Mouse (Mus musculus) intestine, embryonic 16.5 days (tissue): ENCODE data around the gene Gprc5b. TPM values are rescaled to one million over a fixed set of nuclear protein-coding genes. Genes with fewer than 3 reads are reported as not detected.
A peak's percentile ranks its signal among the peaks of the same experiment; 100 is the strongest.

Experiments used
- ATAC-seq: fragments of 200-750 bp; cut with Nextera tagmentation; 2 replicates; pipeline ENCODE4 v1.8.0; 2017; ENCODE audit warnings: moderate TSS enrichment, moderate library complexity
- H3K27ac ChIP-seq: fragments of 300-500 bp; sonication (generic); 2 replicates; pipeline ENCODE4 v1.5.1; 2014; ENCODE audit warnings: mild to moderate bottlenecking, low read length
- H3K27me3 ChIP-seq: fragments of 300-500 bp; sonication (generic); replicated peaks from 2 replicates; pipeline ENCODE4 v1.6.1; 2014; ENCODE audit warnings: low read length, control low read depth, mixed read lengths; ENCODE audit not compliant: control insufficient read depth, insufficient read depth
- H3K36me3 ChIP-seq: fragments of 300-500 bp; sonication (generic); 2 replicates; pipeline ENCODE4 v1.6.1; 2014; ENCODE audit warnings: low read length, control low read depth; ENCODE audit not compliant: control insufficient read depth, insufficient read depth
- H3K4me1 ChIP-seq: fragments of 300-500 bp; sonication (generic); 2 replicates; pipeline ENCODE4 v1.6.1; 2014; ENCODE audit warnings: low read length, control low read depth, mixed read lengths; ENCODE audit not compliant: control insufficient read depth, insufficient read depth
- H3K4me2 ChIP-seq: fragments of 300-500 bp; sonication (generic); 2 replicates; pipeline ENCODE4 v1.6.1; 2014; ENCODE audit warnings: low read depth, low read length, control low read depth
- H3K4me3 ChIP-seq: fragments of 300-500 bp; sonication (generic); 2 replicates; pipeline ENCODE4 v1.5.1; 2014; ENCODE audit warnings: mild to moderate bottlenecking, low read length
- H3K9ac ChIP-seq: fragments of 300-500 bp; sonication (generic); 2 replicates; pipeline ENCODE4 v1.6.1; 2014; ENCODE audit warnings: low read depth, low read length
- H3K9me3 ChIP-seq: fragments of 300-500 bp; sonication (generic); 2 replicates; pipeline ENCODE4 v1.6.1; 2016; ENCODE audit warnings: low read length, control low read depth; ENCODE audit not compliant: control insufficient read depth
- WGBS: fragments of 180-500 bp; shearing (Covaris S2); extraction: QIAGEN DNeasy Blood & Tissue Kit; methylation state at CpG from one replicate; pipeline ENCODE4 v1.1.7; 2014; 5-methylcytosine and 5-hydroxymethylcytosine counted together
- polyA plus RNA-seq: library from polyadenylated mRNA; unstranded; fragments of >200 nt; fragmentation: Nextera tagmentation; extraction: Ambion mirVana; gene quantifications from 2 replicates; pipeline ENCODE4 v1.2.1, GENCODE M21; 2015

Gene Gprc5b
- polyA plus RNA-seq, 1 experiment from 2014 or later: 2.8 TPM

DNA sequence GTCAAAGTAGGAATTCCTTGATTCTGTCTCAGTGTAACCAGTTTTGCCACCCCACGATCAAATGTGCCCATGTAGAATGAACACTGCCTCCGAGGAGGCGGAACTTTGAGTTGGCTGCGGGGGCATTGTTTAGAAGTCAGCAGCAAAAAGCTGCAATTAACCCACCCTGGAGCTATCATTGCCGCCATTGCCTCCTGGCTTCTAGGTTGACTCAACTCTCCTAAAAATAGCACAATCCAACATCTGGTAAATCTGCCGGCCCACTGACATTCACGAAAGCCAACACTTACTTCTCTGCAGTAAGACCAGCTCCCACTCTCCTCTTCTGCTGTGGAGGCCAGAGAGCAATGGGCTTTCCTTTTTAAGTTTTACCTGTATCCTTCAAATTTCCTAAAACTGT is 35.8 kb downstream of the Gprc5b start:
- no peak for ATAC-seq
- 59% methylated on average over 7 of the region's 7 CpGs for WGBS
- Histone ChIP-seq H3K4me3 (no peak overlapping the region), H3K27ac (no peak overlapping the region), H3K9me3 (no peaks in the 10 kb centered on the region), H3K9ac (no peak overlapping the region), H3K4me1 (no peaks in the 10 kb centered on the region), H3K36me3 (no peaks in the 10 kb centered on the region), H3K27me3 (no peaks in the 10 kb centered on the region), H3K4me2 (no peak overlapping the region)

DNA sequence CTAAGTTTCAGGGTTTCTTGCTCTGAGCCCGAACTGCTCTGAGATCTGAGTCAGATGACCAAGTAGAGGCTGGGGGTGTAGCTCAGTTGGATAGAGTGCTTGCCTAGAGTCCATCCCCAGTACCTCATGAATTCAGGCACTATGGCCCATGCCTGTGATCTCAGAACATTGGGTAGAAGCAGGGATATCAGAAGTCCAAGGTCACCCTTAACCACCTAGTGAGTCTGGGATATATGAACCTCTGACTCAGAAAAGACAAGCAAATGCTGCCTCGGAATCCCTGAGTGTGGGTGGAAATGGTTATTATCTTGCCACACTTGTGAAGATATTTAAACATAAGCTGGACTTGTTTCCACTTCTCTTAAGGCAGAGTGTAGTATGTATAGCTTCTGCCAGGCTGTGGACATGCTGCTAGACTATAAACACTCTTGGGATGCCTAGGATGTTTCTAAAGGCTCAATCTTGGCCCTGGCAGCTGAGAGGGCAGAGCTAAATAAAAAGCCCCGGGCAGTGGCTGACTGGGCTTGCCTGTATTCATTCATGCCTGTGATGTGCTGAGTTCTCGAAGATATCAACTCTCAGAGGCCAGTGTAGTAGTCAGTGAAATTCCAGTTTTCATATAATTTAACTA is 38.3 kb downstream of the Gprc5b start:
- Histone ChIP-seq H3K4me2 (no peak overlapping the region), H3K9ac (no peak overlapping the region), H3K4me1 (no peaks in the 10 kb centered on the region; the same call in 1 of the 2 replicates), H3K27ac (no peak overlapping the region), H3K27me3 (no peaks in the 10 kb centered on the region), H3K4me3 (no peak overlapping the region), H3K9me3 (no peaks in the 10 kb centered on the region), H3K36me3 (no peaks in the 10 kb centered on the region)
- ATAC-seq: no peak
- 71% methylated on average over 4 of the region's 4 CpGs for WGBS

DNA sequence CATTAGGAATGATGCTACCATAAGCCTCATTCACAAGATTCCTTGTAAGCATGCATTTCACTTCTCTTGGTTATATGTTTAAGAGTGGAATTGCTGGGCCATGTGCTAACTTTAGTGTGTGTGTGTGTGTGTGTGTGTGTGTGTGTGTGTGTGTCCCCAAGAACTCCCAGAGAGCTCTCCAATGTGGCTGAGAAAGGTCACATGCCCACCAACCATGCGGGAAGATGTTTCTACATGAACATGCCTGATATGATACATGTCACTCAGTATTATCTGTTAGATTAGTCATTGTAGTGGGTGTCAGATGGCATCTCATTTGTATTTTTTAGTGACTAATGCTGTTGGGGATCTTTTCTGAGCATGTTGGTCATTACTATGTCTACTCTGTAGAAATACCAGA is 40.0 kb downstream of the Gprc5b start:
- no peak overlapping the region for H3K9ac ChIP-seq
- H3K27ac ChIP-seq: no peak overlapping the region
- 80% methylated on average over 1 of the region's 1 CpGs for WGBS
- H3K36me3 ChIP-seq: no peaks in the 10 kb centered on the region
- H3K9me3 ChIP-seq: no peaks in the 10 kb centered on the region
- no peak for ATAC-seq
- no peaks in the 10 kb centered on the region for H3K27me3 ChIP-seq
- H3K4me3 ChIP-seq: no peak overlapping the region
- H3K4me1 ChIP-seq: no peaks in the 10 kb centered on the region; the same call in 1 of the 2 replicates
- H3K4me2 ChIP-seq: no peak overlapping the region

DNA sequence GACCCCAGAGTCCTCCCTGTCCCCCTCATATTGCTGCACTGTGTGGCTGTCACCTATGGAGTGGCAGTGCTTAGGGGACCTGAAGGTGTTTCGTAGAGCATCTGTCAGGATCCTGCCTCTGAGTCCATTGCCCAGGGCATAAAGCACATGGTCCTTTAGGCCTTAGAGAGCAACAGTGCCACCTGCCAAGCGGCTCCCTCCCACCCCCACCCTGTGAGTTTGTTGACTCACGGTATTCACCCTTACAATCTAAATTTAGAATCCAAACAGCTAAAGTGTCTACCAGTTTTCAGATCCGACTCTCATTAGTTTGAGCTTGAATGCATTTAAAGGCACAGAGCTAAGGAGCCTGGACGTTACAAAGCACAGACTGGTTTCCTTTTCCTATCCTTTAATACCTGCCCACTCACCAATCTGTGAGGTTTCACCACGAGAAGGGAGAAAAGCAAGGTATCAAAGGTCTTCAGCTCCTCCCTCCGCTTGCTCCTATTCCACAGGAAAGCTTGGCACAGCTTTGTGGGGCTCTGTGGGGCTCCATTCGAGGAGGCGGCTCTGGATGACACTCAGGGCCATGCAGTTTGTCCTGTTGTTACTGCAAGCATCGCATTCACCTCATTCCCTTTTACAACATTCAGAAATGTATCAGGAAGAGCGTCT is 41.3 kb downstream of the Gprc5b start:
- 59% methylated on average over 11 of the region's 11 CpGs for WGBS

DNA sequence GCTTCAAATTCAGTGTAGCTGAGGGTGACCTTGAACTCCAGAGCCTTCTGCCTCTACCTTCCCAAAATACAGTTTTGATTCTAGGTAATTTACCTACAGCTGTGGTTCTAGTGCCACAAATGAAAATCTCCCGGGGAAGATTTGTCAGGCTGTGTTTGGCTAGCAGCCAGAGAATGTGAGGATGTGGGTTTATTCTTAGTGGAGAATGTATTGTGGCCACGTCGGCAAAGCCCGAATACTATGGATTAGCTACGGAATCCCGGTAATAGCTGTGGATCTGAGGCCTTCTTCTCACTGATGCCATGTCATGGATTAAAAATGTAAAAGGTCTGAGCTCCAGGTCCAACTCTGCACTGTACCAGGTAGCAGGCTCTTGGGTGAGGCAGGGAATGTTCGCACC is 45.3 kb downstream of the Gprc5b start:
- no peaks in the 10 kb centered on the region for H3K36me3 ChIP-seq
- H3K4me3 ChIP-seq: no peak overlapping the region
- no peaks in the 10 kb centered on the region; the same call in 1 of the 2 replicates for H3K4me1 ChIP-seq
- H3K9ac ChIP-seq: no peak overlapping the region
- H3K27ac ChIP-seq: no peak overlapping the region
- H3K27me3 ChIP-seq: no peaks in the 10 kb centered on the region
- 53% methylated on average over 7 of the region's 7 CpGs for WGBS
- no peak for ATAC-seq
- H3K9me3 ChIP-seq: no peaks in the 10 kb centered on the region
- no peak overlapping the region for H3K4me2 ChIP-seq

More for the DNA sequence above, 41.3 kb downstream of the Gprc5b start:
- Histone ChIP-seq H3K27me3 (no peaks in the 10 kb centered on the region), H3K36me3 (no peaks in the 10 kb centered on the region), H3K27ac (no peak overlapping the region; the same call in 1 of the 2 replicates), H3K9ac (no peak overlapping the region), H3K9me3 (no peaks in the 10 kb centered on the region), H3K4me2 (no peak overlapping the region), H3K4me1 (no peaks in the 10 kb centered on the region; the same call in 1 of the 2 replicates), H3K4me3 (no peak overlapping the region)
- peak; percentile 73 for ATAC-seq

DNA sequence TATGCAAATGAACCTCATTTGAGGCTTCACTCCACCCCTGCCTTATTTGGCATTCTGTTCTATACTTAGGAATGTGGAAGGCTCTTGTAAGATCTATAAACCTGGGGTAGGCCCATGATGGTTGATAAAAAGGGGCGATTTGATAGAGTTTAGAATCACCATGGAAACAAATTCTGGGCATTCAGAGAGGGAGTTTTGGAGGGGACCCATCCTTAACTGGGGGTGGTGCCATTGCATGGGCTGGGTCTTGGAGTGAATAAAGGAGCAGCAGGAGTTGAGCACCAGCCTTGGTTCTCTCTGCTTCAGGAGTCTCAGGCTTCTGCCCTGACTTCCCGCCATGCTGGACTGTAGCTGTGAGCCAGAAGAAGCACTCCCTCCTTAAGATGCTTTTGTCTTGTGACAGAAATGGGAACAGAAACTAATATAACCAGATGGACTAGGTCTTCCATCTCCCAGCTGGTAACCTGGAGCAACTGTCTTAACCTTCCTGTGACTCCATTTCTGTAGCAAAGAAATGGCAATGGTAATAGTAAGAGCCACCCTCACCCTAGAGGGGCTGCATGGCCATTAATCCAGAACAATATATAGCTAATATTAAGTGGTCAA is 46.2 kb downstream of the Gprc5b start:
- no peak overlapping the region for H3K27ac ChIP-seq
- H3K4me3 ChIP-seq: no peak overlapping the region
- H3K4me2 ChIP-seq: no peak overlapping the region
- H3K27me3 ChIP-seq: no peaks in the 10 kb centered on the region
- H3K9me3 ChIP-seq: no peaks in the 10 kb centered on the region
- H3K4me1 ChIP-seq: no peaks in the 10 kb centered on the region; the same call in none of the 2 replicates
- ATAC-seq: no peak
- no peak overlapping the region for H3K9ac ChIP-seq
- H3K36me3 ChIP-seq: no peaks in the 10 kb centered on the region
- WGBS: 70% methylated on average over 2 of the region's 2 CpGs

- WGBS: 71% methylated on average over 3 of the region's 3 CpGs
- H3K4me1 ChIP-seq: peaks cover 2% of the 10 kb centered on the region; the same call in 1 of the 2 replicates
- no peak for ATAC-seq
- no peak overlapping the region for H3K27ac ChIP-seq
- H3K9ac ChIP-seq: no peak overlapping the region
- no peaks in the 10 kb centered on the region for H3K36me3 ChIP-seq
- no peak overlapping the region for H3K4me3 ChIP-seq
- no peaks in the 10 kb centered on the region for H3K9me3 ChIP-seq
- no peak overlapping the region for H3K4me2 ChIP-seq
- H3K27me3 ChIP-seq: no peaks in the 10 kb centered on the region
Observed at GRCm38 (mm10) chr7:118947241-118947640, 47.8 kb downstream of the Gprc5b start.

DNA sequence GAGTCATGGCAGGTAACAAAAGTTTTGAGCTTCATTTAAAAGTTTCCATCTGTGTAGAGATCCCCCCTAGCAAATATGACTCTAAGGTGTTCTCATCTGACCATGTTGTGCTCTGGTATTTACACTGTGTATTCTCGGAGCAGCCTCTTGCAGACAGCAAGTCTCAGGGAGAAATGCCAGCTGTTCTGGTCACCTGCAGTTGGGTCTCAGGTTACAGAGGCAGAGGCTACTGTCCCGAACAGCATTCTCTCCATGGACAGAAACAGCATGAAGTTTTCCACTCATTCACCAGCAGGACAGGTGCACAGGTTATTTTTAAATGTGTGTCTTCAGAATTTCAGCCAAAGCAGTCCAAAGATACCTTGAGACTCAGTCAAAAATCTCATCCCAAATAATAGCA is 50.1 kb downstream of the Gprc5b start:
- ATAC-seq: no peak
- Histone ChIP-seq H3K9me3 (no peaks in the 10 kb centered on the region), H3K27me3 (no peaks in the 10 kb centered on the region), H3K4me3 (no peak overlapping the region), H3K9ac (no peak overlapping the region), H3K4me2 (no peak overlapping the region), H3K27ac (no peak overlapping the region), H3K36me3 (no peaks in the 10 kb centered on the region), H3K4me1 (peaks cover 2% of the 10 kb centered on the region; the same call in 1 of the 2 replicates)
- WGBS: 21% methylated on average over 2 of the region's 2 CpGs

DNA sequence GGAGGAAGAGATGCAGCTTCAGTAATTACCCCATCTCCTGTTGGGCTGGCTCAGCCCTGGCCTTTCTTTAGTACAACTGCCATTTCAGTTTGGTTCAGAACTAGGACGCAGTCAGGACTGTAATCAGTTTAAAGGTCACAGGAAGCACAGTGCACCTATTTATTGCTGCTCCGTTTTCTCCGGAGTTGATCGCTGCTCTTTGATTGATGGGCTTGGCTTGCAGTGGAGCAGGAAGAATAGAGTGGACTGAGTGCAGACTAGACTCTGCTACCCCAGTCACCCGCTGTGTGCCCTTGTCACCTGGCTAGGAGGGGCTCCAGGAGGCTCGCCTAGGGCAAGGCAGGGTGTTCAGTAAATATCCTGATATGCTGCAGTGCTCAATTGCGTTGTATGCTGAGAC is 51.8 kb downstream of the Gprc5b start:
- H3K36me3 ChIP-seq: no peaks in the 10 kb centered on the region
- H3K4me1 ChIP-seq: peaks cover 2% of the 10 kb centered on the region
- no peaks in the 10 kb centered on the region for H3K27me3 ChIP-seq
- H3K9ac ChIP-seq: no peak overlapping the region
- ATAC-seq: peak; percentile 97
- H3K4me2 ChIP-seq: no peak overlapping the region
- H3K27ac ChIP-seq: peak overlapping the region; percentile 37
- H3K9me3 ChIP-seq: no peaks in the 10 kb centered on the region
- H3K4me3 ChIP-seq: no peak overlapping the region
- 17% methylated on average over 7 of the region's 7 CpGs for WGBS
